Mouse (Mus musculus) heart, adult 9 months (tissue): ENCODE results near the gene Mfap1b.
"Not testable (repeated sequence)": the region's sequence is repeated elsewhere in the genome, so short reads cannot be mapped to it uniquely, and the experiment has no call there.

Source experiments
- DNase-seq, 2 experiments: peaks; one replicate each; pipeline ENCODE4 v3.0.0; 2022; ENCODE audit warnings: low spot score in 2 of 2

The Mfap1b gene

GRCm38 (mm10) chr2:121472783-121473182, 1.1 kb downstream of the Mfap1b start:
- not testable (repeated sequence) for DNase-seq

DNA sequence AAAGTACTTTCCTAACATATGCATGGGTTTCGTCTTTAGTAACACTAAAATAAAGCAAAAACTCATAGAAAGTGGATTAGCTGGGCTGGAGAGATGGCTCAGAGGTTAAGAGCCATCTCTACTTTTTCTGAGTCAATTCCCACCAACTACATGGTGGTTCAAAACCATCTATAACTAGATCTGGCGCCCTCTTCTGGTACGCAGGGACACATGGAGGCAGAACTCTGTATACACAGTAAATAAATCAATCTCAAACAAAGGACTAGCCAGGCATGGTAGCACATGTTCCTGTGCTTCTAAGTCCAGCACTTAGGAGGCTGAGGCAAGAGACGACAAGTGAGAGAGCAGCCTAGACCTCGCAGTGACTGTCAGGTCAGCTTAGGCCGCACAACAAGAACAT, 4.9 kb downstream of the Mfap1b start:
- DNase-seq: not testable (repeated sequence)

DNA sequence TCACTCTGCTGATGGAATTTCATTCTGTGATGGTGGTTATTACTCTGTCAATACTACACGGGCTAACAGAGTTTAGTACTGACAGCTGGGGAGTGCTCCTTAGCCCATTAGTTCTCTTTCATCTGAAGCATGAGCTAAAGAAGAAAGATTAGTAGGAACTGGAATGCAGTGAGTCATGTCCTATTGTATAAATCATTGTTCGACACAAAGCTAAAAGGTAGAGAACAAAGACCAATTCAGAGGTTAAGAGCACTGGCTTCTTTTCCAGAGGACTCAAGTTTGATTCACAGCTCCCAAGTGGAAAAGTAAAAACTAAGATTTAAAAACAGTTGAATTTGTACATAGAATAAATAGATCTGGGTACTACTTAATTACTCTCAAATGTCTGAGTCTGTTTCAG, 13.8 kb downstream of the Mfap1b start:
- no peak for DNase-seq

DNA sequence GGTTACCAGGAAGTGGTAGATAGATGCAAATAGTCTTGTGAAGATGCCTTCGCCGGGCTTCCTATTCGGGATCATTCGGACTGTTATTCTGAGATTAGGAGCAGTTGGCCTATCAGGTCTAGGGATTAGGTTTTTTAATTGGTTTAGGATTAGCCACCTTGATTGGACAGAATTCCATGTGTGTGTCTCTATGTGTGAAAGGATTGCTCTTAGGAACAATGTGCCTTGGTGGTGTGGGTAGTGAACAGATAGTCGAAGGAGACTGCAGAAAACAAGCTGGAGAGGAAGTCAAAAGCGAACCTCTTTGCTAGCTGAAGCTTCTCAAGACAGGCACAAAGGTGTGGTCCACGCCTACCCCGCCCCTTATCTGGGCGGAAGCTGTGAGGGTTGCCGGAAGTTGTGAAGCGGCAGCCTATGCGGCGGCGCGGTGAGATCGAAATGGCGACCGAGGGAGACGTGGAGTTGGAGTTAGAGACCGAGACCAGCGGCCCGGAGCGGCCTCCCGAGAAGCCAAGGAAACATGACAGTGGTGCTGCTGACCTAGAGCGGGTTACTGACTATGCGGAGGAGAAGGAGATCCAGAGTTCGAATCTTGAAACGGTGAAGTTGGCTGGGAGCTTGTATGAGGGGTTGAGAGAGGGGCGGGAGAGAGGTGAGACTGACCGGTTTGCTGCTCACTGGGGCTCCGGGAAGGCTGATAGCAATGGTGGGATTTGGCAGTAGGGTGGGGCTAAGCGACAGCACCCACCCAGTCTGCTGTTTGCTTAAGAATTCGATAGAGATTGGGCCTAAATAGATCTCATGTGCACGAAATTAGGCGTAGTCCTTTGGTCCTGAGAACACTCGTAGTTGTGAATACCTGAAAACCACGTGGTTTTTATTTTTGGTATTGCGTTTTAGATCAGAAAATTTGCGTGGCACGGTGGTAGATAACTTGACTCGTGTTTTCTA, 16.9 kb downstream of the Mfap1b start, which contains the start of gene Serinc4:
TSS of gene Serinc4 (minus strand) at position 90 of the 951 bp plus-strand sequence.
- DNase-seq: peak; percentile 77 to 79

- DNase-seq: no peak
These were observed 18.3 kb downstream of the Mfap1b start for GRCm38 (mm10) chr2:121455534-121455933.

GRCm38 (mm10) chr2:121453917-121454316, 19.9 kb downstream of the Mfap1b start:
- no peak for DNase-seq

DNA sequence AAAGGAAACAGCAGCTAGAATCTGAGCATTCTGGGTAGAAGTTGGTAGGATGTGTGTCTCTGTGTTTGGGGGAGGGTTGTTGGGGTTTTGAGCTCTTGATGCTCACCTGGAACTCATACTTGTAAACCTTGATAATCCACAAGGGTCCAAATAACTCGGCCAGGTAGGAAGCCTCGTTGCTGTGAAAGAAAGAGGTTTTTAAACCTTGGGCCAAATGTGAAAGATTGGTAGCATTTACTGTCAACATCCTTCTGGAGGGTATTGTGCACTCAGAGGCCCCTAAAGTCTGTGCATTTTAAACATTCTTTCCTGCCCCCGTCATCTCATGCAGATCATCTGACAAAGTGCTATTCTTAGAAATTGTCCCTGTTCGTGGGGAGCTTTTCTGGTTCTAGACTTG, 20.9 kb downstream of the Mfap1b start, which contains the start of gene Hypk:
TSS of gene Hypk (plus strand) at position 301 of the 400 bp plus-strand sequence.
- no peak for DNase-seq

DNA sequence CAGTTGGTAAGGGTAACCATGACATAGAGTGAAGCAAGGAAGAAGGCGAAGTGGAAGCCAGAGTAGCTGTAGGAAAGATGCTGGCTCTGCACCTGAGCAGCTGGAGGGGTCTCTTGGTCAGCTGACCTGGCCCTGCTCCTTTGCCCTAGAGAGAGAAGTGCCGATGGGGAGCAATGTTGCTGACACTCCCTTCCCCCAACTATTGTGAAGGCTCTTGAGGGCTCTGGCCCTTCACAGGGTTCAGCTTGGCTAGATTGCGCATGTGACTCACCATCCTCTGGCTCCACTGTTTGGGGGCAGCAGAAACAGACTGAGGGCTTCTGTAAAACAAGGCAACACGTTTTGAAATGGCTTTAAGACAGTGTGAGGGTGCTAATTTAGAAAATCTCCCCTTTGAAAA, 21.5 kb downstream of the Mfap1b start:
- no peak for DNase-seq

DNA sequence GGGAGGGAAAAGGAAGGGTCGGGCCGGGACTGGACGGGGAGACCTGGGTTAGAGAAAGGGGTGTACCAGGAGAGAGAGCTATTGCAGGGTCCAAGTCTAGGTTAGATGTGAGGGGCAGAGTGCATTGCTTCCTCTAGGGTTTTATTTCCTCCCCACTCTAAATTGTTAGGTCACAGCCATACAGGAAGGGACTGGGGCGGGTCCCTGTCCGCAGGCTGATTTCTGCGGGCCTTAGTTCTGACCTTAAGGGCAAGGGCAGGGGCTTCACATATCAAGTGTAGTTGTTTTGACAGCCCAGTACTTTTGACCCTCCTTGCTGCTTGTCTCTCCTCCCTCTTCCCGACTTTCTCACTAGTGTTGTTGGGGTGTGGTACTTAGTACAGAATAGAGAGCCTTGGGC, 23.8 kb downstream of the Mfap1b start:
- peak; percentile 40 to 49 for DNase-seq

DNA sequence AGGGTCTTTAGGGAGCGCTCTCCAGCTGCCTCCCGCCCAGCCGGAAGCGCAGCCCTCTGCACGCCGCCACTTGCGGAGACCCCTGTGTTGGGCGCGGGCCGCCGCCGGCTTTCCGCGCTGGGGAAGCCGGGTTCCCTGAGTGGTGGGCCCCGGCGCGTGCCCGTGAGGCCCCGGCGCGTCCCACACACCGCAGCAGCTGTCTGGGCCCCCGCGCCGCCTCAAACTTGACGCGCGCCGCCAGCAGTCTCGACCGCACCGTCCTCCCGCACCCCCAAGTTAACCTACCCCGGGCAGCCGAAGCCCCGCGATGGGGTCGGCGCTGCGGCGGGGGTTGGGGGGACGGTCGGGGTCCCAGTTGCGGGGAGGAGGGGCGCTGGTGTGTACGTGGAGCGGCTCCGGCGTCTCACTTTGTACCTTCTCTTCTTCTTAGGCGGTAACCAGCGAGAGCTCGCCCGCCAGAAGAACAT, 24.3 kb downstream of the Mfap1b start:
- peak in 1 of 2 experiments; percentile 44 for DNase-seq

GRCm38 (mm10) chr2:121448739-121449535, 24.9 kb downstream of the Mfap1b start, which contains the start of gene Serf2:
TSS of gene Serf2 (plus strand) at chr2:121449195.
- DNase-seq: peak; percentile 100

DNA sequence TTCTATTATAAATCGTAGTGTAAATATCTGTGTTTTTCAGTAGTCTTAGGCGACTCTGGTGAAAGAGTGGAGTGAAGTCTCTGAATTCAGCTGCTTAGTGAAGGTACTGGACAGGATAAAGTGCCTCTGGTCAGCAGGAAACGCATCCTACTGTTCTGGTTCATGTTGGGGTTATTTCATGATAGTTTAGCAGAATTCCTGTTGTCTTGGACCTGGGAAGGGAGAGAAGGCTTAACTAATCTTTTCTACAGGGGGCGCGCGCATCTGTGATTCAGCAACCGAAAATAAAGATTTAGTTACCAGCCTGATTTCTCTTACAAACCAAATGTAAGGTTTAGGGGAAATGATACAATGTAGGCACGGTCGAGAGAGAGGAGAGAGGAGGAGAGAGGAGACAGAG, 25.7 kb downstream of the Mfap1b start:
- peak; percentile 50 to 67 for DNase-seq

DNA sequence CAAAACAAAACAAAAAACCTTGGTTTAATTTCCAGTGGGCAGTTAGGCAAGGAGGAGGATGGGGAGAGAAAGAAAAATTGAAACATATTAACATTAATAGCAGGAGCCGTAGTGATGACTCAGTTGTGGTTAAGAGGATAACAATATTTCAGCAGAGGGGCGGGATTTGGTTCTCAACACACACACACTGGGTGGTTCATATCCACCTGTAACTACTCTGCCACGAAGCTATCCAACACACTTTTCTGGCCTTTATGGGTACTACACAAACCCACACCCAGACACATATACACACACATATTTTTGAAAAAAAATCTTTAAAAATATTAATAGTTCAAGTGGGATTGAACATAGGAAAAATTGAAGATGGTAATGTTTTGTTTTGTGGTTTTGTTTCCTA, 26.9 kb downstream of the Mfap1b start:
- DNase-seq: no peak

GRCm38 (mm10) chr2:121446506-121446905, 27.4 kb downstream of the Mfap1b start:
- no peak for DNase-seq

DNA sequence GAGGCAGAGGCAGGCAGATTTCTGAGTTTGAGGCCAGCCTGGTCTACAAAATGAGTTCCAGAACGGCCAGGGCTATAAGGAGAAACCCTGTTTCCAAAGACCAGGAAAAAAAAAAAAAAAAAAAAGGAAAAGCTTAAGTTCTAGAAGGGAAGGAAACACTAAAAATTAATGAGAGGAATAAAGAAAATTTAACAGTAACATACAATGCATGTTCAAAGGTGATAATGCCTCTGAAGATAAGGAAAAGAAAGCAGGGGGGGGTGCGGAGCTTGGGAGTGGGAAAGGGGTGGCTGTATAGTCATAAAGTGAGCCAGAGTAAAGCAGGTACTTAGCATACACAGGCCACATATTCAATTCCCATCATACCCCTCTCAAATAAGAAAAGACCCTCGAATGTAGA, 28.8 kb downstream of the Mfap1b start:
- DNase-seq: no peak

- DNase-seq: no peak
These were observed 29.7 kb downstream of the Mfap1b start, which contains the start of gene Ell3 for GRCm38 (mm10) chr2:121444178-121444577. TSS of gene Ell3 (minus strand) at chr2:121444278.

DNA sequence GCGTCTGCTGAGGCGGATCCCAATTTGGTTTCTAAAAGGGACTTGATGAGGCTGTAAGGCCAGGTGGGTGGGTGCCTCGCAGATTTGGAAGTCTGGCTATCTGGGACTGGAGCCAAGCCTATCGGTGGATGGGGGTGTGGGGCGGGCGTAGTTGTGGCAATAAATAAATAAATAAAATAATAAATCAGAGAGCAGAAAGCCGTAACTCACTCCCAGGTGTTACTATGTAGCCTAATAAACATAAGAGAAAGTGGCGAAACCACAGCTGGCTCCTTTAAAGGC, 30.9 kb downstream of the Mfap1b start:
- no peak for DNase-seq

- peak; percentile 47 to 63 for DNase-seq
These were observed 31.4 kb downstream of the Mfap1b start for GRCm38 (mm10) chr2:121442259-121443067.

- DNase-seq: no peak
These were observed 32.1 kb downstream of the Mfap1b start for GRCm38 (mm10) chr2:121441800-121442199.

- no peak for DNase-seq
These were observed 32.8 kb downstream of the Mfap1b start for GRCm38 (mm10) chr2:121440834-121441605.

GRCm38 (mm10) chr2:121439746-121440145, 34.1 kb downstream of the Mfap1b start:
- no peak for DNase-seq
